Mouse (Mus musculus) neural tube, embryonic 11.5 days (tissue): ENCODE measurements at regions not wholly inside any gene's neighbourhood (a gene's known extent, or its start where the extent isn't known, plus 50 kb on each side); places are given as distances from the start of the nearest gene placed in this dataset.

Source experiments
- ATAC-seq: fragments of 200-750 bp; cut with Nextera tagmentation; 2 replicates; pipeline ENCODE4 v1.8.0; 2017; ENCODE audit warnings: moderate number of reproducible peaks, mild to moderate bottlenecking, moderate TSS enrichment, moderate library complexity; ENCODE audit not compliant: insufficient read depth, low FRiP score, low TSS enrichment
- DNase-seq: peaks from one replicate; pipeline ENCODE4 v3.0.0-alpha.2; 2015; ENCODE audit warnings: low spot score
- H3K27ac ChIP-seq: fragments of 300-500 bp; sonication (generic); 2 replicates; pipeline ENCODE4 v1.5.1; 2014; ENCODE audit warnings: low read depth, mild to moderate bottlenecking, low read length
- H3K27me3 ChIP-seq: fragments of 300-500 bp; sonication (generic); 2 replicates; pipeline ENCODE4 v1.6.1; 2014; ENCODE audit warnings: mild to moderate bottlenecking, low read length, mixed read lengths; ENCODE audit not compliant: control insufficient read depth, insufficient read depth
- H3K36me3 ChIP-seq: fragments of 300-500 bp; sonication (generic); 2 replicates; pipeline ENCODE4 v1.6.1; 2014; ENCODE audit warnings: mild to moderate bottlenecking, low read length, moderate library complexity, mixed read lengths; ENCODE audit not compliant: control insufficient read depth, insufficient read depth
- H3K4me1 ChIP-seq: fragments of 300-500 bp; sonication (generic); 2 replicates; pipeline ENCODE4 v1.6.1; 2014; ENCODE audit warnings: low read length, mixed read lengths; ENCODE audit not compliant: control insufficient read depth, insufficient read depth
- H3K4me2 ChIP-seq: fragments of 300-500 bp; sonication (generic); 2 replicates; pipeline ENCODE4 v1.6.1; 2014; ENCODE audit warnings: low read depth, mild to moderate bottlenecking, moderate library complexity
- H3K4me3 ChIP-seq: fragments of 300-500 bp; sonication (generic); 2 replicates; pipeline ENCODE4 v1.5.1; 2014; ENCODE audit warnings: low read depth, low read length
- H3K9ac ChIP-seq: fragments of 300-500 bp; sonication (generic); 2 replicates; pipeline ENCODE4 v1.6.1; 2014; ENCODE audit warnings: mild to moderate bottlenecking, low read length
- H3K9me3 ChIP-seq: fragments of 300-500 bp; sonication (generic); 2 replicates; pipeline ENCODE4 v1.6.1; 2016; ENCODE audit warnings: low read length; ENCODE audit not compliant: control insufficient read depth
- WGBS: fragments of 180-500 bp; shearing (Covaris S2); extraction: QIAGEN DNeasy Blood & Tissue Kit; methylation state at CpG from one replicate; pipeline ENCODE4 v1.1.7; 2014; 5-methylcytosine and 5-hydroxymethylcytosine counted together

GRCm38 (mm10) chr12:110188641-110189328 lies 90.1 kb upstream of the Dio3 start:
- Histone ChIP-seq H3K9me3 (no peaks in the 10 kb centered on the region), H3K36me3 (no peaks in the 10 kb centered on the region), H3K4me3 (peak overlapping the region; percentile 38), H3K27ac (peak overlapping the region; percentile 78), H3K27me3 (peaks cover 25% of the 10 kb centered on the region), H3K9ac (peak overlapping the region; percentile 63), H3K4me1 (peaks cover 21% of the 10 kb centered on the region), H3K4me2 (peak overlapping the region; percentile 60)
- DNase-seq (peak; percentile 65), ATAC-seq (peak; percentile 43; the same call in 1 of the 2 replicates)
- WGBS, result under 1% methylated on average over 39 of the region's 39 CpGs

GRCm38 (mm10) chr12:110189329-110189642 lies 89.6 kb upstream of the Dio3 start:
- ATAC-seq, result 0 out of 2 replicates have a peak, but pooled peaks have one; percentile 29
- H3K9ac ChIP-seq, result peak overlapping the region; percentile 63
- peaks cover 21% of the 10 kb centered on the region for H3K4me1 ChIP-seq
- under 1% methylated on average over 19 of the region's 19 CpGs for WGBS
- no peaks in the 10 kb centered on the region for H3K9me3 ChIP-seq
- DNase-seq, result no peak
- H3K27ac ChIP-seq, result peak overlapping the region; percentile 53; the same call in 1 of the 2 replicates
- H3K36me3 ChIP-seq, result no peaks in the 10 kb centered on the region
- peak overlapping the region; percentile 38 for H3K4me3 ChIP-seq
- peaks cover 25% of the 10 kb centered on the region for H3K27me3 ChIP-seq
- H3K4me2 ChIP-seq, result peak overlapping the region; percentile 60

- ATAC-seq (no peak), DNase-seq (no peak)
- Histone ChIP-seq H3K4me3 (no peak overlapping the region), H3K4me1 (peaks cover 18% of the 10 kb centered on the region), H3K9me3 (no peaks in the 10 kb centered on the region), H3K4me2 (no peak overlapping the region), H3K27me3 (peaks cover 20% of the 10 kb centered on the region), H3K9ac (no peak overlapping the region), H3K27ac (no peak overlapping the region), H3K36me3 (no peaks in the 10 kb centered on the region)
- 75% methylated on average over 8 of the region's 8 CpGs for WGBS
Measured at GRCm38 (mm10) chr12:110192186-110192585, 86.7 kb upstream of the Dio3 start.

GRCm38 (mm10) chr12:110197366-110197765 lies 81.5 kb upstream of the Dio3 start:
- Histone ChIP-seq H3K4me1 (no peaks in the 10 kb centered on the region), H3K4me3 (no peak overlapping the region), H3K4me2 (no peak overlapping the region), H3K27me3 (no peaks in the 10 kb centered on the region), H3K9ac (no peak overlapping the region), H3K36me3 (no peaks in the 10 kb centered on the region), H3K27ac (no peak overlapping the region), H3K9me3 (no peaks in the 10 kb centered on the region)
- no peak for ATAC-seq
- WGBS, result 89% methylated on average over 3 of the region's 3 CpGs
- DNase-seq, result peak; percentile 8

- H3K27ac ChIP-seq, result no peak overlapping the region
- DNase-seq (no peak), ATAC-seq (no peak)
- 90% methylated on average over 7 of the region's 7 CpGs for WGBS
- H3K9ac ChIP-seq, result no peak overlapping the region
- no peaks in the 10 kb centered on the region for H3K4me1 ChIP-seq
- no peaks in the 10 kb centered on the region for H3K27me3 ChIP-seq
- H3K36me3 ChIP-seq, result no peaks in the 10 kb centered on the region
- no peaks in the 10 kb centered on the region for H3K9me3 ChIP-seq
- no peak overlapping the region for H3K4me3 ChIP-seq
- no peak overlapping the region for H3K4me2 ChIP-seq
Measured at GRCm38 (mm10) chr12:110200471-110200870, 78.4 kb upstream of the Dio3 start.

- Histone ChIP-seq H3K27me3 (no peaks in the 10 kb centered on the region), H3K9me3 (no peaks in the 10 kb centered on the region), H3K4me2 (no peak overlapping the region), H3K9ac (no peak overlapping the region), H3K4me1 (no peaks in the 10 kb centered on the region), H3K4me3 (no peak overlapping the region), H3K36me3 (no peaks in the 10 kb centered on the region), H3K27ac (no peak overlapping the region)
- DNase-seq (no peak), ATAC-seq (no peak)
- 91% methylated on average over 4 of the region's 4 CpGs for WGBS
Measured at GRCm38 (mm10) chr12:110200887-110201286, 78.0 kb upstream of the Dio3 start.

- DNase-seq (peak; percentile 7), ATAC-seq (no peak)
- Histone ChIP-seq H3K4me1 (no peaks in the 10 kb centered on the region), H3K27ac (no peak overlapping the region), H3K9me3 (no peaks in the 10 kb centered on the region), H3K9ac (no peak overlapping the region), H3K27me3 (no peaks in the 10 kb centered on the region), H3K36me3 (no peaks in the 10 kb centered on the region), H3K4me2 (no peak overlapping the region), H3K4me3 (no peak overlapping the region)
- WGBS, result 78% methylated on average over 13 of the region's 13 CpGs
Measured at GRCm38 (mm10) chr12:110203271-110204014, 75.4 kb upstream of the Dio3 start.

- no peak for ATAC-seq
- 58% methylated on average over 6 of the region's 6 CpGs for WGBS
- no peak overlapping the region for H3K4me3 ChIP-seq
Measured at GRCm38 (mm10) chr12:110204246-110204989, 74.5 kb upstream of the Dio3 start.

More at GRCm38 (mm10) chr12:110204246-110204989, 74.5 kb upstream of the Dio3 start:
- H3K9ac ChIP-seq, result no peak overlapping the region
- no peaks in the 10 kb centered on the region for H3K27me3 ChIP-seq
- no peaks in the 10 kb centered on the region for H3K36me3 ChIP-seq
- no peaks in the 10 kb centered on the region for H3K4me1 ChIP-seq
- no peaks in the 10 kb centered on the region for H3K9me3 ChIP-seq
- H3K27ac ChIP-seq, result no peak overlapping the region
- DNase-seq, result no peak
- no peak overlapping the region for H3K4me2 ChIP-seq
